Mouse (Mus musculus) kidney, adult 2 months (tissue): ENCODE data around the gene Pianp. TPM values are rescaled to one million over a fixed set of nuclear protein-coding genes. Genes with fewer than 3 reads are reported as not detected.
"Not testable (repeated sequence)": the region's sequence is repeated elsewhere in the genome, so short reads cannot be mapped to it uniquely, and the experiment has no call there.

ENCODE experiments used
- DNase-seq: peaks from one replicate; pipeline ENCODE4 v3.0.0; 2021
- H3K27ac ChIP-seq: fragments of 200-500 bp; 2 replicates; pipeline ENCODE4 v1.5.1; 2012; ENCODE audit warnings: low read depth, low read length, control low read depth, inconsistent platforms; ENCODE audit not compliant: insufficient read depth
- H3K27me3 ChIP-seq: fragments of 200-500 bp; replicated peaks from 2 replicates; pipeline ENCODE4 v1.6.1; 2012; ENCODE audit warnings: mild to moderate bottlenecking, moderate library complexity, low read length, inconsistent platforms; ENCODE audit not compliant: control insufficient read depth, insufficient read depth
- H3K36me3 ChIP-seq: fragments of 200-500 bp; 2 replicates; pipeline ENCODE4 v1.6.1; 2012; ENCODE audit warnings: mild to moderate bottlenecking, moderate library complexity, low read length, inconsistent platforms; ENCODE audit not compliant: control insufficient read depth, insufficient read depth
- H3K4me1 ChIP-seq: fragments of 200-500 bp; 2 replicates; pipeline ENCODE4 v1.6.1; 2011; ENCODE audit warnings: low read length; ENCODE audit not compliant: control insufficient read depth, insufficient read depth
- H3K4me3 ChIP-seq: fragments of 200-500 bp; 2 replicates; pipeline ENCODE4 v1.5.1; 2011; ENCODE audit warnings: mild to moderate bottlenecking, low read depth, low read length, control low read depth; ENCODE audit not compliant: insufficient read depth
- CTCF ChIP-seq: fragments of 200-500 bp; conservative IDR thresholded peaks from 2 replicates; pipeline ENCODE4 v1.5.1; 2011; ENCODE audit warnings: low read depth, mild to moderate bottlenecking, control low read depth, low read length, moderate library complexity, mixed read lengths; ENCODE audit not compliant: insufficient read depth, insufficient read length
- POLR2A ChIP-seq: fragments of 200-500 bp; IDR thresholded peaks from one replicate; pipeline ENCODE4 v1.6.1; 2011; ENCODE audit warnings: low read depth, low read length, control low read depth
- WGBS: fragments of 180-500 bp; shearing (Covaris S2); methylation state at CpG from one replicate; pipeline ENCODE4 v1.1.7; 2018; 5-methylcytosine and 5-hydroxymethylcytosine counted together
- polyA plus RNA-seq: library from polyadenylated mRNA; depleted of rRNA; stranded (reverse); fragments of >200 nt; gene quantifications from 2 replicates; pipeline ENCODE4 v1.2.3, GENCODE M21; 2012

Gene Pianp
- polyA plus RNA-seq, 1 experiment: 0.95 TPM

DNA sequence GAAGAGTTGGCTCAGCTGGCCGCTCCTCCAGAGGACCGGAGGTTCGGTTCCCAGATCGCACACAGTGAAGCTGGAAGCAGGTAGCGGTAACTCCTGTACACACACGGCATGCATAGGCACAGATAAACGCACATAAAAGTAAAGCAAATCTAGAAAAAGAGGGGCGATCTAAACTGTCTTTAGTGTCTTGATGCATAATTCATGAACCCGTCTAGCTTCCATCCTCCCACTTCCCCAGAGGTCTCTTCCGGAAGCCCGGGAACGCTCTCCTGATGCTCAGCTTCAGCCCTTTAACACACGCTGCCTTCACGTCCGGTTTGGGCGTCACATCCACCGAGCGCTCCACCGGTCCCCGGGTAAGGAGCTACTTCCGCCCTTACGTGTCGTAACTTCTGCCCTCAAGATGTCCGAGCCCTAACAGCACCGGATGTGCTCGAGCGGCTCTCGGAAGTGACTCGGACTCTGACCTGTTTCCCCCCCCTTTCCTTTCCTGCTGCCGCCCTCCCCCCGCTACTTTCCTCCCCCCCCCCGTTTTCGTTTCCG lies 12.2 kb downstream of the Pianp start:
- Histone ChIP-seq H3K27ac (peak overlapping the region; percentile 65), H3K27me3 (no peaks in the 10 kb centered on the region), H3K4me3 (peak overlapping the region; percentile 96), H3K36me3 (no peaks in the 10 kb centered on the region; the same call in 1 of the 2 replicates), H3K4me1 (peaks cover 7% of the 10 kb centered on the region; the same call in 1 of the 2 replicates)
- WGBS: under 1% methylated on average over 32 of the region's 34 CpGs
- TF ChIP-seq POLR2A: peak; percentile 64
- no peak for TF ChIP-seq CTCF
- peak; percentile 100 for DNase-seq

DNA sequence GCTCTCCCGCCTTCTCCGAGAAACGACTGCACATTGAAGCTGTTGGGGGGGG lies 12.5 kb downstream of the Pianp start, which contains the start of gene Zfp384:
TSS of gene Zfp384 (plus strand) at position 17 of the 52 bp plus-strand sequence.
- Histone ChIP-seq H3K27me3 (no peaks in the 10 kb centered on the region), H3K4me3 (peak within 1 kb of the TSS; percentile 96), H3K27ac (peak within 1 kb of the TSS; percentile 90), H3K4me1 (peaks cover 7% of the 10 kb centered on the region; the same call in 1 of the 2 replicates), H3K36me3 (no peaks in the 10 kb centered on the region; the same call in 1 of the 2 replicates)
- WGBS: 0% methylated on average over 3 of the region's 3 CpGs
- no peak for DNase-seq
- TF ChIP-seq CTCF (no peak), POLR2A (no peak)

DNA sequence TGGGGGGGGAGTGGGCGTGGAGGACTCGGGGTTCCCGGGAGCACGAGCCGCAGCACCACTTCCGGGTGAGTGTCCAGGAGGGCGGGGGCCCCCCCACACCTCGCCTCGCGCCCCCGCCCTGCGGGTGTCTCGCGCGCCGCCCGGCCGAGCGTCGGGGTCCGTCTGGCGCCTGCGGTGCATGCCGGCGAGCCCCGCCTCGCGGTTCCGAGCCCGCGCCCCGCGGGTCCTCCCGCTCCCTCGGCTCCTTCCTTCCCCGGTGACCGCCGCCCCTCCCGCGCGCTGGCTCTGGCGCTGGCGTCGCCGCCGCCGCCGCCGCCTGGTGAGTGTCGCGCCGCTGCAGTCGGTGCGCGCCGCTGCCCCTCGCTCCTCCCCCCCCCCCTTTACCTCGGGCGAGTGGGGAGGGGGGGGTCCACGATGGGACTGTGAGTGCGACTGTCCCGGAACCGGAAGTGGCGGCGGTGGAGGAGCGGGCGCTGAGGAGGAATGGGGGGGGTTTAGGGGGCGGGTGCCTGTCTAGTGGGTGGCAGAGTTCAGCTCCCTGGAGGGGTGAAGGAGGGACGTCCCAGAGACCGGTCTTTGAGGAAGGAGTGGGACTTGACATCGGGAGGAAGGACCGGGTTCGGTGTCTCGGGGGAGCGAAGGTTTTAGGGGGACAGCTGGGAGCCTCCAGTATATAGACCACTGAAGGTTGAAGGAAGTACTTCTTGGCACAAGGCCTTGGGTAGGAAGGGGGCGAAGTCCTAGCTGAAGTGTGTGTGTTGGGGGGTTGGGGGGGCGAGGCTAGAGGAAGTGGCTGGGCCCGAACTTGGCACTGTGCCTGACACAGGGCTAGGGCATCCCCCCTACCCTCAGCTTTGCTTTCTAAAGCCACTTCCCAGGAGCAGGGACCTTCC lies 12.9 kb downstream of the Pianp start:
- Histone ChIP-seq H3K4me1 (peaks cover 7% of the 10 kb centered on the region; the same call in 1 of the 2 replicates), H3K4me3 (peak overlapping the region; percentile 96), H3K27me3 (no peaks in the 10 kb centered on the region), H3K36me3 (no peaks in the 10 kb centered on the region; the same call in 1 of the 2 replicates), H3K27ac (peak overlapping the region; percentile 90)
- TF ChIP-seq POLR2A: no peak
- TF ChIP-seq CTCF: no peak
- peak; percentile 89 for DNase-seq
- under 1% methylated on average over 56 of the region's 78 CpGs for WGBS

DNA sequence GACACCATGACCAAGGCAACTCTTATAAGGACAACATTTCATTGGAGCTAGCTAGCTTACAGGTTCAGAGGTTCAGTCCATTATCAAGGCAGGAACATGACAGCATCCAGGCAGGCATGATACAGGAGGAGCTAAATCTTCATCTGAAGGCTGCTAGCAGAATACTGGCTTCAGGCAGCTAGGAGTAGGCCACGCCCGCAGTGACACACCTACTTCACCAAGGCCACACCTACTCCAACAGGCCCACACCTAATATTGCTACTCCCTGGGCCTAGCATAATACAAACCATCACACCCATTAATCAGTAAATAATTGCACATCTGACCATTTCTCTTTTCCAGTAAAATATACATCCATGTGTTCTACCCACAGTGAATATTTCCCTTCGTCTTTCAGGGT lies 21.2 kb downstream of the Pianp start:
- WGBS: 91% methylated on average over 3 of the region's 3 CpGs
- H3K36me3 ChIP-seq: peaks cover 1% of the 10 kb centered on the region; the same call in 1 of the 2 replicates
- no peak overlapping the region for H3K4me3 ChIP-seq
- H3K27me3 ChIP-seq: no peaks in the 10 kb centered on the region
- no peak overlapping the region for H3K27ac ChIP-seq
- no peaks in the 10 kb centered on the region for H3K4me1 ChIP-seq
- TF ChIP-seq POLR2A (no peak), CTCF (no peak)
- no peak for DNase-seq

DNA sequence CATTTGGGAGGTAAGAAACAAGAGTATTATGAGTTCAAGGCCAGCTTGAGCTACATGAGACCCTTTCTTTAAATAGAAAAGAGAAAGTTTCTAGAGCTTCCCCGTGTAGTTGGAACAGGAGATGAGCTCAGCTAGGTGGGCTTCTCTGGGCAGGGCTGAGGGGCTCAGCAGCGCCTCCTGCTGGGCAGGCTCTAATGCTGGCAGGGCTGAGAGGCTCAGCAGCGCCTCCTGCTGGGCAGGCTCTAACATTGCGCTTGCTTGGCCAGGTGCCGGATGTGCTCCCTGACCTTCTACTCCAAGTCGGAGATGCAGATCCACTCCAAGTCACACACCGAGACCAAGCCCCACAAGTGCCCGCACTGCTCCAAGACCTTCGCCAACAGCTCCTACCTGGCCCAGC lies 34.0 kb downstream of the Pianp start:
- peak; percentile 83 for TF ChIP-seq CTCF
- H3K4me1 ChIP-seq, H3K27me3 ChIP-seq, H3K27ac ChIP-seq, H3K4me3 ChIP-seq: not testable (repeated sequence)
- 45% methylated on average over 9 of the region's 9 CpGs for WGBS
- DNase-seq: peak; percentile 43
- H3K36me3 ChIP-seq: peaks cover 10% of the 10 kb centered on the region

DNA sequence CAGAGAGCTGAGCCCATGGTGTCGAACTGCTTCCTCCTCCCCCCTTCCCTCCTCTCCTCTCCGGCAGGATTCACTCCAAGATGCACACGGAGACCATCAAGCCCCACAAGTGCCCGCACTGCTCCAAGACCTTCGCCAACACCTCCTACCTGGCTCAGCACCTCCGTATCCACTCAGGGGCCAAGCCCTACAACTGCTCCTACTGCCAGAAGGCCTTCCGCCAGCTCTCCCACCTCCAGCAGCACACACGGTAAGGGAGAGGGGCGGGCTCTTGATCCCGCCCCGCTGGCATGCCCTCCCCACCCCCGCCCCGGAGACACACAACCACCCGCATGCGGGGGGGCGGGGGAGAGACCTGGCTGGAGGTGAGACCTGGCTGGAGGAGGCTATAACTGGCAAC lies 35.1 kb downstream of the Pianp start:
- Histone ChIP-seq H3K4me1 (no peaks in the 10 kb centered on the region), H3K36me3 (peaks cover 12% of the 10 kb centered on the region), H3K27ac (no peak overlapping the region), H3K27me3 (no peaks in the 10 kb centered on the region), H3K4me3 (no peak overlapping the region)
- DNase-seq: no peak
- TF ChIP-seq CTCF (no peak), POLR2A (no peak)
- 87% methylated on average over 16 of the region's 16 CpGs for WGBS

DNA sequence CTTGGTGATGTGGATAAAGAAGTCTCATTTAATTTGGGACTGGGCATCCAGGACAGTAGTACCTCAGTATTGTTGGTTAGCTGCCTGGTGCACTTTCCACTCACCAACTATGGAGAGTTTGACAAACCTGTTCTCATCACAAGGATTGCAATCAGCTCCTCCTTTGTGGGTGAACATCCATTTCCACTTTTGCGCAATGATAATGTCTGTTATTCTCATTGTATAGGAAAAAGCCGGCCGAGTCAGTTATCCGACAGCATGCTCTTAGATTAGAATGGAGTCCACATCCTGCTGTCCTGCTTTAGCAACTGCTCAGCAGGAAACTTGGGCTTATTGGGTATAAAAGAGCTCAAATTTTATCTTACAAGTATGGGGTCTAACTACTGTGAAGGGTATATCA lies 42.2 kb downstream of the Pianp start:
- peaks cover 2% of the 10 kb centered on the region for H3K36me3 ChIP-seq
- peaks cover 5% of the 10 kb centered on the region; the same call in 1 of the 2 replicates for H3K4me1 ChIP-seq
- H3K4me3 ChIP-seq: no peak overlapping the region
- DNase-seq: no peak
- TF ChIP-seq CTCF: no peak
- TF ChIP-seq POLR2A: no peak
- no peaks in the 10 kb centered on the region for H3K27me3 ChIP-seq
- peak overlapping the region; percentile 51 for H3K27ac ChIP-seq
- 93% methylated on average over 4 of the region's 4 CpGs for WGBS
